Mouse (Mus musculus) kidney, postnatal 25 days (tissue): Measurements from ENCODE around the gene Alppl2.

Source experiments
- DNase-seq, 2 experiments: peaks; one replicate each; pipeline ENCODE4 v3.0.0; 2021; ENCODE audit warnings: mixed read lengths in 2 of 2

Alppl2 gene

DNA sequence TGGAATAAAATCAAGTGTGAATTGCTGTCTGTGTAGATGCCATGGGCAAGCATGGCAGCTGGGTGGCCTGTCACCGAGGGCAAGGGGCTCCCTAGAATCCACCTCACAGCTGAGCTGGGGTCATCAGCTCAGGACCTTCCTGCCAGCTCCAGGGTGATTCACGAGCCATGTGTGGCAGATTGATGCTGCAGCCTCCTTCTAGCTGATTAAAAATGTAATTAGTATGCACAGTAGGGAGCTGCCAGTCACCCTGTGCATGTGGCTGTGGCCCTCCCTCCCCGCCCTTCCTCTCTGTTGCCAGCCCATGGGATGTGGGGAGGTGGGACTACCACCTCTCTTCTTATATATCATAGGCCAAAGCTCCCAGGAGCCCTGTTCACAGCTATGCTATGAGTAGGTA lies 39.7 kb downstream of the Alppl2 start:
- no peak for DNase-seq

DNA sequence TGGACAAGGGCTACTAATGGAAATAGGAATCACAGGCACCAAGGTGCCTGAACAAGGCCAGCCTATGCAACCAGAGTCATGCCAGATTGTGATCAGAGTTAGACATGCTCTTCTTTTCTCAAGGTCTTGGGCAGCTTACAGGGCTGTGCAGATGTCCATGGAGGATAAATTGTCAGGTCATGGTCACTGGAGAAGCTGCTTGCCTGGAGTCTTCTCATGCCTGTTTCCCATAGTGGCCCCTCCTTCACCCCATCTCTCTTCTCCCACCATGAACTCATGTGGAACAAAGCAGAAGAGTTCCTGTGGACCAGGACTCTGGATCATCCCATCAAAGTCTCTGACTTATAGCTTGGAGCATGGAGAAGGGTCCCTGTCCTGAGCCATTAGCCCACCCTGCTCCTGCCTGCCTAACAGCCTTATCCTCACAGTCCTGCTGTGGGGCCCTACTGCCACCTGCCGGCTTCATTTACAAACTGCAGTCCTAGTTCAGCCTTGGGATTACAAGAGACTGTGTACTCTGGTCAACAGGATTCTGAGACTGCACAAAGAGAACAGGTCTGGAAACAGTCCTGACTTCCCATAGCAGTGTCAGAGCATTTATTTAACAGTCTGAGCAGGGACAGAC lies 47.8 kb downstream of the Alppl2 start:
- peak; percentile 68 to 71 for DNase-seq

DNA sequence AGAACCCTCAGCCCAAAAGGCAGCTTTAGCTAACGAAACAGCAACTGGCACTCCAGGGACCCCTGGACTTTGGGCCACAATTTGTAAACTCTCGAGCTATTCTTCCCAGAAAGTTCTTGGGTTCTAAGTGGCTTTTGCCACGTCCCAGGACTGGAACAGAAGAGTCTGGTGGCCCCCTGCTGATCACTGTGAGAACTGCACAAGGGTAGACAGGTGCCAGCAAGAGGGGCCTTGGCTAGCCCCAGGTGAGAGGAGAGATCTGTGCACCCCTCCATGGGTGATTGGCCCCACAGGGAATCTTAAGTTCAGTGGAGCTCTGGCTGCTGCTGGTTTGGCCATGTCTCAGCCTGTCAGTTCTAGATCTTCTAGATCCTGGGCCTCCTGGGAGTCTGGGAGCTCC lies 48.6 kb downstream of the Alppl2 start:
- peak; percentile 77 to 90 for DNase-seq

DNA sequence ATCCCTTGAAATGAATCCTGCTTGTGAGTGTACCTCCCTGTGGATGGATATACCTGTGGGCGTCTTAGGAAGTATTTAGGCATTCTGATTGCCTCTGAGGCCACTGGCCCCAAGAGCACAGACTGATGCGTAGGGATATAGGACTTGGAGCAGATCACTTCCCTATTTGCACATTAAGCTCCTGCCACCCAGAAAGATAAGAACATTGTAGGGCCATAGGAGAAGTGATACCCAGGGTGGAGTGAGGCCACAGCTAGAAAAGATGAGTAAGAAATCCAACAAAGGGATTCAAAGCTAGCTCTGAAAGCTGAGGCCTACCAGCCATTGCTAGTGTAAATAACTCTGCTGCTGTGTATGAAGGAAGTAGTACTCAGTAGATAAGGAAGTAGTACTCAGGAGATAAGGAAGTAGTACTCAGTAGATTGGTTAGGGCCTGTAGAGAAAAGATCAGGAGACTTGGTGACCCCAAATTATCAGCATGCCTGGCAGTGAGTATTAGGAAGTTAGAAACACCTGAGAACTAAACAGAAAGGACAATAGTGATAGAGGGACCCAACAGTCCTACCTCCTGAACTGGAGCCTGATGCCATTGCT lies 51.2 kb downstream of the Alppl2 start:
- no peak for DNase-seq
